ENCODE assay signal across 23 mouse cellular contexts in genomic region chr2:84843654-84844053, GRCm38 (mm10). TPM values are rescaled to one million over a fixed set of nuclear protein-coding genes. Genes with fewer than 3 reads are reported as not detected.
DNase-seq lines count a peak whose midpoint lies in the region; ATAC-seq and TF ChIP-seq lines count a peak whose summit lies in the region.
"Had no signal": no experiment of that assay in that cellular context is flagged by ENCODE, and none has a peak within 500 bp of the region (broad histone marks: within the 10 kb centered on the region; RNA-seq: fewer than 3 reads in every experiment).

No protein-coding gene starts in this region.

- H3K9me3 ChIP-seq in erythroblast, embryonic 14.5 days (ENCODE audit: control insufficient read depth, low read length) = no peaks in the 10 kb centered on the region
- no peaks in the 10 kb centered on the region for H3K9me3 ChIP-seq in liver, embryonic 15.5 days (replicated peaks)
- no peaks in the 10 kb centered on the region for H3K9me3 ChIP-seq in forebrain, embryonic 13.5 days (replicated peaks)
- H3K9me3 ChIP-seq: embryonic facial prominence, embryonic 10.5 days; neural tube, embryonic 13.5 days had no signal

- H3K4me3 ChIP-seq in erythroblast, embryonic 14.5 days (replicated peaks) = peak overlapping the region; percentile 74
- peak overlapping the region; percentile 59 for H3K4me3 ChIP-seq in bone marrow, adult 2 months (replicated peaks; ENCODE audit: control insufficient read depth, low read depth, low read length)
- H3K4me3 ChIP-seq in liver, embryonic 15.5 days (replicated peaks) = peak overlapping the region; percentile 70
- H3K4me3 ChIP-seq in forebrain, embryonic 13.5 days = no peak overlapping the region
- H3K4me3 ChIP-seq: embryonic facial prominence, embryonic 10.5 days; neural tube, embryonic 13.5 days had no signal

- WGBS in bone marrow, adult 2 months = 60% methylated on average over 6 of the region's 6 CpGs
- WGBS in liver, embryonic 15.5 days (ENCODE audit: insufficient replicate concordance) = 25% methylated on average over 6 of the region's 6 CpGs
- 90% methylated on average over 6 of the region's 6 CpGs for WGBS in forebrain, embryonic 13.5 days

- peaks cover 66% of the 10 kb centered on the region for H3K4me1 ChIP-seq in erythroblast, embryonic 14.5 days (ENCODE audit: control insufficient read depth)
- H3K4me1 ChIP-seq in bone marrow, adult 2 months (ENCODE audit: control insufficient read depth, insufficient read depth, low read length) = no peaks in the 10 kb centered on the region
- H3K4me1 ChIP-seq in liver, embryonic 15.5 days (replicated peaks) = peaks cover 63% of the 10 kb centered on the region
- H3K4me1 ChIP-seq in forebrain, embryonic 13.5 days = peaks cover 36% of the 10 kb centered on the region

- no peak for TF ChIP-seq POLR2A in bone marrow, adult 2 months (IDR thresholded peaks at IDR 0.05; ENCODE audit: borderline replicate concordance, control insufficient read depth, low read depth, low read length)

- ATAC-seq in erythroblast, adult 5-6 weeks (replicated peaks; ENCODE audit: low FRiP score, poor library complexity, severe bottlenecking) = no peak
- no peak for ATAC-seq in liver, embryonic 15.5 days (ENCODE audit: insufficient read depth)
- no peak for ATAC-seq in forebrain, embryonic 13.5 days
- ATAC-seq: forebrain, embryonic 14.5 days; hindbrain, embryonic 16.5 days; intestine, postnatal 0 days had no signal

- peaks cover 89% of the 10 kb centered on the region for H3K36me3 ChIP-seq in erythroblast, embryonic 14.5 days (ENCODE audit: control insufficient read depth)
- peaks cover 63% of the 10 kb centered on the region for H3K36me3 ChIP-seq in liver, embryonic 15.5 days (replicated peaks)
- no peaks in the 10 kb centered on the region for H3K36me3 ChIP-seq in forebrain, embryonic 13.5 days (ENCODE audit: poor library complexity, severe bottlenecking)
- H3K36me3 ChIP-seq: neural tube, embryonic 13.5 days had no signal

- H3K27ac ChIP-seq in bone marrow, adult 2 months (ENCODE audit: control insufficient read depth, insufficient read depth, low read depth, low read length, poor library complexity) = no peak overlapping the region
- H3K27ac ChIP-seq in liver, embryonic 15.5 days (replicated peaks) = peak overlapping the region; percentile 94
- no peak overlapping the region for H3K27ac ChIP-seq in forebrain, embryonic 13.5 days
- H3K27ac ChIP-seq: embryonic facial prominence, embryonic 10.5 days; neural tube, embryonic 13.5 days had no signal

- no peak for TF ChIP-seq CTCF in bone marrow, adult 2 months (IDR thresholded peaks at IDR 0.05; ENCODE audit: control insufficient read depth, insufficient read depth, low read length)

- DNase-seq in thymus, postnatal 25 days = peak; percentile 60
- DNase-seq in right cerebral cortex, postnatal 36 days (ENCODE audit: low spot score in 2 of 2) = no peak
- DNase-seq: adrenal gland, postnatal 36 days; cerebellum, adult 2 months; gastrocnemius, postnatal 25 days; heart, postnatal 4 days; lung, postnatal 10 days; midbrain, embryonic 14.5 days; spleen, adult 18-20 months had no signal

- H3K4me2 ChIP-seq in liver, embryonic 15.5 days = peak overlapping the region; percentile 79
- H3K4me2 ChIP-seq in forebrain, embryonic 13.5 days = no peak overlapping the region
- H3K4me2 ChIP-seq: neural tube, embryonic 13.5 days had no signal

- H3K27me3 ChIP-seq in erythroblast, embryonic 14.5 days (ENCODE audit: control insufficient read depth) = no peaks in the 10 kb centered on the region
- H3K27me3 ChIP-seq in liver, embryonic 15.5 days = 0 out of 2 replicates have a peak, but pooled peaks cover 1% of the 10 kb centered on the region
- H3K27me3 ChIP-seq in forebrain, embryonic 13.5 days = peaks cover 21% of the 10 kb centered on the region
- H3K27me3 ChIP-seq: CH12.LX had no signal

- H3K9ac ChIP-seq in liver, embryonic 15.5 days = peak overlapping the region; percentile 73
- H3K9ac ChIP-seq in forebrain, embryonic 13.5 days = no peak overlapping the region
- H3K9ac ChIP-seq: neural tube, embryonic 13.5 days had no signal

RNA-seq across cellular contexts. Expression of gene Slc43a1, which starts 5.0 kb away (rescaled TPM):
- polyA plus RNA-seq in erythroblast, embryonic 14.5 days (2012) = 20.3 and 29.2 TPM in 2 replicates
- total RNA-seq in erythroblast, adult 5-6 weeks (2015; ENCODE audit: low replicate concordance) = 756 and 864 TPM in 2 replicates
- total RNA-seq in erythroblast, adult 5-6 weeks (2017; ENCODE audit: low replicate concordance) = 516 and 701 TPM in 2 replicates
- polyA plus RNA-seq in bone marrow, adult 2 months (2011; ENCODE audit: insufficient read depth, insufficient read length, low replicate concordance, missing spikeins) = 142 and 195 TPM in 2 replicates
- polyA plus RNA-seq in liver, embryonic 15.5 days (2015; fragmentation: Nextera tagmentation; extraction: Ambion mirVana) = 190 and 203 TPM in 2 replicates
- polyA plus RNA-seq in forebrain, embryonic 13.5 days (2015; fragmentation: Nextera tagmentation; extraction: Ambion mirVana) = 5.4 and 7.5 TPM in 2 replicates

RNA-seq across cellular contexts. Expression of gene Timm10, which starts 16.9 kb away (rescaled TPM):
- 0.90 and 0.99 TPM in 2 replicates for polyA plus RNA-seq in erythroblast, embryonic 14.5 days (2012)
- 28.6 and 43.9 TPM in 2 replicates for total RNA-seq in erythroblast, adult 5-6 weeks (2015; ENCODE audit: low replicate concordance)
- 5.2 and 22.2 TPM in 2 replicates for total RNA-seq in erythroblast, adult 5-6 weeks (2017; ENCODE audit: low replicate concordance)
- polyA plus RNA-seq in bone marrow, adult 2 months (2011; ENCODE audit: insufficient read depth, insufficient read length, low replicate concordance, missing spikeins) = 21.8 and 33.8 TPM in 2 replicates
- polyA plus RNA-seq in liver, embryonic 15.5 days (2015; fragmentation: Nextera tagmentation; extraction: Ambion mirVana) = 33.3 and 37.0 TPM in 2 replicates
- 58.0 and 62.5 TPM in 2 replicates for polyA plus RNA-seq in forebrain, embryonic 13.5 days (2015; fragmentation: Nextera tagmentation; extraction: Ambion mirVana)

RNA-seq across cellular contexts. Expression of gene Smtnl1, which starts 21.2 kb away (rescaled TPM):
- 0.08 and 0.09 TPM in 2 replicates for polyA plus RNA-seq in erythroblast, embryonic 14.5 days (2012)
- not detected in 2 replicates for total RNA-seq in erythroblast, adult 5-6 weeks (2015; ENCODE audit: low replicate concordance)
- total RNA-seq in erythroblast, adult 5-6 weeks (2017; ENCODE audit: low replicate concordance) = 2.0 TPM in 1 of 2 replicates, not detected in the other
- 0.85 TPM in 1 of 2 replicates, not detected in the other for polyA plus RNA-seq in bone marrow, adult 2 months (2011; ENCODE audit: insufficient read depth, insufficient read length, low replicate concordance, missing spikeins)
- polyA plus RNA-seq in liver, embryonic 15.5 days (2015; fragmentation: Nextera tagmentation; extraction: Ambion mirVana) = 0.40 and 0.56 TPM in 2 replicates
- 0.09 TPM in 1 of 2 replicates, not detected in the other for polyA plus RNA-seq in forebrain, embryonic 13.5 days (2015; fragmentation: Nextera tagmentation; extraction: Ambion mirVana)
- total RNA-seq: adrenal gland, postnatal 36 days; layer of hippocampus, postnatal 14 days; megakaryocyte progenitor cell, adult 5-6 weeks had no signal
- polyA plus RNA-seq: cerebellum, adult 2 months; forebrain, embryonic 14.5 days; hindbrain, embryonic 16.5 days; large intestine, adult 2 months; midbrain, embryonic 14.5 days; neural tube, embryonic 13.5 days had no signal

RNA-seq across cellular contexts. Expression of gene Rtn4rl2, which starts 42.9 kb away (rescaled TPM):
- polyA plus RNA-seq in erythroblast, embryonic 14.5 days (2012) = not detected in 2 replicates
- total RNA-seq in erythroblast, adult 5-6 weeks (2015; ENCODE audit: low replicate concordance) = not detected in 2 replicates
- not detected in 2 replicates for total RNA-seq in erythroblast, adult 5-6 weeks (2017; ENCODE audit: low replicate concordance)
- not detected in 2 replicates for polyA plus RNA-seq in bone marrow, adult 2 months (2011; ENCODE audit: insufficient read depth, insufficient read length, low replicate concordance, missing spikeins)
- polyA plus RNA-seq in liver, embryonic 15.5 days (2015; fragmentation: Nextera tagmentation; extraction: Ambion mirVana) = 0.09 TPM in 2 replicates
- 3.6 and 5.6 TPM in 2 replicates for polyA plus RNA-seq in forebrain, embryonic 13.5 days (2015; fragmentation: Nextera tagmentation; extraction: Ambion mirVana)
- total RNA-seq: CH12.LX; megakaryocyte progenitor cell, adult 5-6 weeks had no signal

RNA-seq across cellular contexts. Expression of gene Ube2l6, which starts 45.0 kb away (rescaled TPM):
- polyA plus RNA-seq in erythroblast, embryonic 14.5 days (2012) = 9.9 and 22.9 TPM in 2 replicates
- total RNA-seq in erythroblast, adult 5-6 weeks (2015; ENCODE audit: low replicate concordance) = 974 and 1,000 TPM in 2 replicates
- 826 and 843 TPM in 2 replicates for total RNA-seq in erythroblast, adult 5-6 weeks (2017; ENCODE audit: low replicate concordance)
- 140 and 409 TPM in 2 replicates for polyA plus RNA-seq in bone marrow, adult 2 months (2011; ENCODE audit: insufficient read depth, insufficient read length, low replicate concordance, missing spikeins)
- polyA plus RNA-seq in liver, embryonic 15.5 days (2015; fragmentation: Nextera tagmentation; extraction: Ambion mirVana) = 533 and 556 TPM in 2 replicates
- 19.1 and 21.1 TPM in 2 replicates for polyA plus RNA-seq in forebrain, embryonic 13.5 days (2015; fragmentation: Nextera tagmentation; extraction: Ambion mirVana)

Comparison
In these comparisons a context has a peak if more than half of its experiments do, and no peak if none do; other contexts are left out.
1. RNA of gene Timm10, which starts 16.9 kb away (polyA plus RNA-seq): 58.0 to 62.5 TPM in forebrain, embryonic 13.5 days, 21.8 to 33.8 TPM in bone marrow, adult 2 months and 33.3 to 37.0 TPM in liver, embryonic 15.5 days; 0.90 to 0.99 TPM in erythroblast, embryonic 14.5 days; every median in the first group is over 10 times any median in the second.